ENCODE assay signal across 30 mouse cellular contexts in the genomic region with DNA sequence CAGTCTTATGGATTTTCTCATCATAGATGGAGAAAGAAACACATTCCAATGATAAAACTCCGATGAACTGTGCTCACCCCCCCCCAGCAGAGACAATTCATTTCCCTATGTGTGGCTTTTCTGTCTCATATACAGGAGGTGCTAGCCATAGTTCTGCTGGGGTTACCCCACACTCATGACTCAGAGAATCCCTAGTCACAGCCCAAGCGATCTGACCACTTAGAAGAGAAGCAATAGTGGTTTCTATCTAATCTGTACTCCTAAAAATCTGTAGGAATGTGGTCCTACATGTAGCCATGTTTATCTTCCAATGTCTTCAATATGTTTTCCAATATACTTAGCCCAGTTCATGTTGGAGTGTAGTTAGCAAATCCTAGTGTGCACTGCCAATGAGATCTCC.
"Had no signal": no experiment of that assay in that cellular context is flagged by ENCODE, and none has a peak within 500 bp of the region (broad histone marks: within the 10 kb centered on the region; RNA-seq: fewer than 3 reads in every experiment).

No protein-coding gene starts in this region.

- H3K9me3 ChIP-seq: heart, embryonic 10.5 days; heart, embryonic 12.5 days; heart, embryonic 15.5 days; hindbrain, embryonic 10.5 days; hindbrain, embryonic 12.5 days; hindbrain, embryonic 13.5 days; hindbrain, embryonic 15.5 days; intestine, embryonic 15.5 days; kidney, embryonic 15.5 days had no signal

- H3K4me1 ChIP-seq: heart, embryonic 10.5 days; heart, embryonic 12.5 days; heart, embryonic 13.5 days; heart, embryonic 15.5 days; hindbrain, embryonic 10.5 days; hindbrain, embryonic 12.5 days; hindbrain, embryonic 13.5 days; hindbrain, embryonic 15.5 days; intestine, embryonic 15.5 days; kidney, embryonic 15.5 days had no signal

- H3K9ac ChIP-seq: heart, embryonic 12.5 days; heart, embryonic 13.5 days; heart, embryonic 15.5 days; hindbrain, embryonic 12.5 days; hindbrain, embryonic 13.5 days; hindbrain, embryonic 14.5 days; hindbrain, embryonic 15.5 days; intestine, embryonic 15.5 days; kidney, embryonic 15.5 days had no signal

- DNase-seq: heart, postnatal 10 days; heart, postnatal 14 days; heart, postnatal 36 days; kidney, adult 11 months; kidney, adult 18-20 months; kidney, adult 2 months; kidney, adult 8-10 months; kidney, adult 9 months; kidney, postnatal 10 days; kidney, postnatal 14 days; kidney, postnatal 25 days; kidney, postnatal 36 days; kidney, postnatal 4 days; layer of hippocampus, adult 9-11 months; layer of hippocampus, postnatal 36 days had no signal

- H3K27ac ChIP-seq: heart, embryonic 10.5 days; heart, embryonic 13.5 days; heart, embryonic 15.5 days; hindbrain, embryonic 10.5 days; hindbrain, embryonic 12.5 days; hindbrain, embryonic 13.5 days; hindbrain, embryonic 14.5 days; hindbrain, embryonic 15.5 days; hindbrain, postnatal 0 days; intestine, embryonic 15.5 days; kidney, embryonic 15.5 days; kidney, postnatal 0 days; layer of hippocampus, adult 2 months had no signal

- H3K36me3 ChIP-seq: heart, embryonic 10.5 days; heart, embryonic 12.5 days; heart, embryonic 13.5 days; heart, embryonic 15.5 days; hindbrain, embryonic 10.5 days; hindbrain, embryonic 12.5 days; hindbrain, embryonic 13.5 days; hindbrain, embryonic 15.5 days; intestine, embryonic 15.5 days; kidney, embryonic 15.5 days had no signal

- H3K27me3 ChIP-seq: heart, embryonic 12.5 days; heart, embryonic 13.5 days; heart, embryonic 15.5 days; hindbrain, embryonic 12.5 days; hindbrain, embryonic 13.5 days; hindbrain, embryonic 15.5 days; intestine, embryonic 15.5 days; kidney, embryonic 15.5 days had no signal

- H3K4me2 ChIP-seq: heart, embryonic 11.5 days; heart, embryonic 12.5 days; heart, embryonic 13.5 days; heart, embryonic 15.5 days; hindbrain, embryonic 12.5 days; hindbrain, embryonic 13.5 days; hindbrain, embryonic 14.5 days; hindbrain, embryonic 15.5 days; intestine, embryonic 15.5 days; kidney, embryonic 15.5 days had no signal

- H3K4me3 ChIP-seq: heart, embryonic 10.5 days; heart, embryonic 12.5 days; heart, embryonic 13.5 days; heart, embryonic 15.5 days; hindbrain, embryonic 10.5 days; hindbrain, embryonic 12.5 days; hindbrain, embryonic 13.5 days; hindbrain, embryonic 15.5 days; intestine, embryonic 15.5 days; kidney, embryonic 15.5 days; layer of hippocampus, adult 2 months had no signal
